Mouse (Mus musculus) sigmoid colon, adult 10 weeks (tissue): ENCODE data around the gene Tmprss7. TPM values are rescaled to one million over a fixed set of nuclear protein-coding genes. Genes with fewer than 3 reads are reported as not detected.

ENCODE experiments used
- polyA plus RNA-seq: library from polyadenylated mRNA; stranded (reverse); fragments of 350-450 nt; fragmentation: Illumina TruSeq; extraction: RNeasy Lipid Tissue Mini Kit (QIAGEN cat#74804); gene quantifications from one replicate; pipeline ENCODE4 v1.2.3, GENCODE M21; 2014; ENCODE audit warnings: low read depth, low replicate concordance

The Tmprss7 gene
- polyA plus RNA-seq, result 0.54 TPM

GRCm38 (mm10) chr16:45693558-45693957 lies at the start of gene Tmprss7:
TSS of gene Tmprss7 (minus strand) at chr16:45693658.

GRCm38 (mm10) chr16:45742615-45743476 lies 49.4 kb upstream of the Tmprss7 start, which contains the start of gene Abhd10:
TSS of gene Abhd10 (minus strand) at chr16:45742955.

GRCm38 (mm10) chr16:45724061-45724741 lies 30.7 kb upstream of the Tmprss7 start, which contains the start of gene Tagln3:
TSS of gene Tagln3 (minus strand) at chr16:45724608.

GRCm38 (mm10) chr16:45653934-45654332 lies 39.5 kb downstream of the Tmprss7 start, which contains the start of gene BC016579:
TSS of gene BC016579 (minus strand) at chr16:45654068.

GRCm38 (mm10) chr16:45610267-45610666 lies 83.2 kb downstream of the Tmprss7 start, which contains the start of gene Gcsam:
TSS of gene Gcsam (plus strand) at chr16:45610380.

Other genes starting within 250 kb of the Tmprss7 start
- 58.1 TPM for gene Gm609, start 200.7 kb downstream of the Tmprss7 start, polyA plus RNA-seq
- not detected for gene Gm17783, start 161.6 kb downstream of the Tmprss7 start, polyA plus RNA-seq
- gene Slc9c1, start 158.3 kb downstream of the Tmprss7 start, polyA plus RNA-seq, result 0.13 TPM
- 1.7 TPM for gene Gcsam, start 83.3 kb downstream of the Tmprss7 start, polyA plus RNA-seq
- 74.8 TPM for gene BC016579, start 39.6 kb downstream of the Tmprss7 start, polyA plus RNA-seq
- 0.73 TPM for gene Tagln3, start 30.9 kb upstream of the Tmprss7 start, polyA plus RNA-seq
- gene Abhd10, start 49.3 kb upstream of the Tmprss7 start, polyA plus RNA-seq, result 21.9 TPM